Mouse (Mus musculus) midbrain, embryonic 11.5 days (tissue): ENCODE measurements around the gene Nsl1. TPM values are rescaled to one million over a fixed set of nuclear protein-coding genes. Genes with fewer than 3 reads are reported as not detected.
"Not testable (repeated sequence)": the region's sequence is repeated elsewhere in the genome, so short reads cannot be mapped to it uniquely, and the experiment has no call there.

Experiments used
- ATAC-seq: fragments of 200-750 bp; cut with Nextera tagmentation; 2 replicates; pipeline ENCODE4 v1.8.0; 2017; ENCODE audit warnings: moderate TSS enrichment, moderate library complexity; ENCODE audit not compliant: low FRiP score
- DNase-seq: peaks from one replicate; pipeline ENCODE4 v3.0.0; 2015; ENCODE audit warnings: low spot score; ENCODE audit errors: missing footprints
- H3K27ac ChIP-seq: fragments of 300-500 bp; sonication (generic); 2 replicates; pipeline ENCODE4 v1.5.1; 2014; ENCODE audit warnings: low read depth, low read length
- H3K27me3 ChIP-seq: fragments of 300-500 bp; sonication (generic); 2 replicates; pipeline ENCODE4 v1.6.1; 2014; ENCODE audit warnings: mild to moderate bottlenecking, low read length, moderate library complexity, mixed read lengths; ENCODE audit not compliant: control insufficient read depth, insufficient read depth
- H3K36me3 ChIP-seq: fragments of 300-500 bp; sonication (generic); 2 replicates; pipeline ENCODE4 v1.6.1; 2014; ENCODE audit warnings: mild to moderate bottlenecking, low read length, moderate library complexity, mixed read lengths; ENCODE audit not compliant: control insufficient read depth, insufficient read depth
- H3K4me1 ChIP-seq: fragments of 300-500 bp; sonication (generic); 2 replicates; pipeline ENCODE4 v1.6.1; 2014; ENCODE audit warnings: low read length; ENCODE audit not compliant: control insufficient read depth, insufficient read depth
- H3K4me2 ChIP-seq: fragments of 300-500 bp; sonication (generic); 2 replicates; pipeline ENCODE4 v1.6.1; 2014; ENCODE audit warnings: mild to moderate bottlenecking, moderate library complexity
- H3K4me3 ChIP-seq: fragments of 300-500 bp; sonication (generic); 2 replicates; pipeline ENCODE4 v1.5.1; 2014; ENCODE audit warnings: low read depth, low read length
- H3K9ac ChIP-seq: fragments of 300-500 bp; sonication (generic); 2 replicates; pipeline ENCODE4 v1.6.1; 2014; ENCODE audit warnings: low read length
- H3K9me3 ChIP-seq: fragments of 300-500 bp; sonication (generic); 2 replicates; pipeline ENCODE4 v1.6.1; 2016; ENCODE audit warnings: low read length; ENCODE audit not compliant: control insufficient read depth
- WGBS: fragments of 180-500 bp; shearing (Covaris S2); extraction: QIAGEN DNeasy Blood & Tissue Kit; methylation state at CpG from one replicate; pipeline ENCODE4 v1.1.7; 2014; 5-methylcytosine and 5-hydroxymethylcytosine counted together
- polyA plus RNA-seq: library from polyadenylated mRNA; unstranded; fragments of >200 nt; fragmentation: Nextera tagmentation; extraction: Ambion mirVana; gene quantifications from 2 replicates; pipeline ENCODE4 v1.2.1, GENCODE M21; 2014

The Nsl1 gene
- polyA plus RNA-seq, 1 experiment from 2014 or later, result 22.8 TPM

GRCm38 (mm10) chr1:191026021-191026713 lies 36.6 kb upstream of the Nsl1 start, which contains the start of gene Flvcr1:
Gene Flvcr1, minus strand, starts transcription at chr1:191026158.
- H3K4me2 ChIP-seq, result peak within 1 kb of the TSS; percentile 98
- under 1% methylated on average over 50 of the region's 50 CpGs for WGBS
- peak within 1 kb of the TSS; percentile 85 for H3K4me3 ChIP-seq
- ATAC-seq, result peak; percentile 99
- no peaks in the 10 kb centered on the region for H3K27me3 ChIP-seq
- DNase-seq, result peak; percentile 98
- peak within 1 kb of the TSS; percentile 88 for H3K27ac ChIP-seq
- H3K36me3 ChIP-seq, result no peaks in the 10 kb centered on the region
- peak within 1 kb of the TSS; percentile 84 for H3K9ac ChIP-seq
- H3K4me1 ChIP-seq, result peaks cover 12% of the 10 kb centered on the region
- no peaks in the 10 kb centered on the region for H3K9me3 ChIP-seq

GRCm38 (mm10) chr1:191030182-191030581 lies 32.6 kb upstream of the Nsl1 start:
- Histone ChIP-seq H3K4me1 (peaks cover 9% of the 10 kb centered on the region), H3K4me2 (no peak overlapping the region), H3K9ac (no peak overlapping the region), H3K4me3 (no peak overlapping the region), H3K36me3 (no peaks in the 10 kb centered on the region), H3K9me3 (no peaks in the 10 kb centered on the region), H3K27me3 (no peaks in the 10 kb centered on the region), H3K27ac (no peak overlapping the region)
- no peak for ATAC-seq
- 64% methylated on average over 10 of the region's 10 CpGs for WGBS
- no peak for DNase-seq

- H3K4me3 ChIP-seq, H3K9ac ChIP-seq, DNase-seq, H3K27ac ChIP-seq, H3K36me3 ChIP-seq, H3K27me3 ChIP-seq, H3K9me3 ChIP-seq, H3K4me1 ChIP-seq, ATAC-seq, H3K4me2 ChIP-seq: not testable (repeated sequence)
- 84% methylated on average over 6 of the region's 6 CpGs for WGBS
Measured at GRCm38 (mm10) chr1:191030922-191031425, 31.8 kb upstream of the Nsl1 start.

GRCm38 (mm10) chr1:191035649-191036048 lies 27.2 kb upstream of the Nsl1 start:
- Histone ChIP-seq H3K27me3 (no peaks in the 10 kb centered on the region), H3K9ac (no peak overlapping the region), H3K27ac (no peak overlapping the region), H3K4me2 (no peak overlapping the region), H3K4me1 (no peaks in the 10 kb centered on the region; the same call in 1 of the 2 replicates), H3K36me3 (no peaks in the 10 kb centered on the region), H3K9me3 (no peaks in the 10 kb centered on the region), H3K4me3 (no peak overlapping the region)
- DNase-seq (no peak), ATAC-seq (no peak)
- 19% methylated on average over 4 of the region's 4 CpGs for whole genome bisulfite sequencing

- H3K27me3 ChIP-seq, result no peaks in the 10 kb centered on the region
Measured at GRCm38 (mm10) chr1:191036554-191037334, 26.1 kb upstream of the Nsl1 start, which contains the start of gene Spata45. Gene Spata45, plus strand, starts transcription at chr1:191036639.

GRCm38 (mm10) chr1:191037999-191038398 lies 24.8 kb upstream of the Nsl1 start:
- Histone ChIP-seq H3K4me1 (no peaks in the 10 kb centered on the region; the same call in 1 of the 2 replicates), H3K9me3 (no peaks in the 10 kb centered on the region), H3K36me3 (no peaks in the 10 kb centered on the region), H3K4me3 (no peak overlapping the region), H3K27me3 (no peaks in the 10 kb centered on the region), H3K4me2 (no peak overlapping the region), H3K27ac (no peak overlapping the region), H3K9ac (no peak overlapping the region)
- 94% methylated on average over 4 of the region's 4 CpGs for WGBS
- DNase-seq (no peak), ATAC-seq (no peak)

More at GRCm38 (mm10) chr1:191036554-191037334, 26.1 kb upstream of the Nsl1 start, which contains the start of gene Spata45:
- no peak for ATAC-seq
- DNase-seq, result no peak
- Histone ChIP-seq H3K9ac (no peak within 1 kb of the TSS), H3K4me3 (no peak within 1 kb of the TSS), H3K9me3 (no peaks in the 10 kb centered on the region), H3K4me1 (no peaks in the 10 kb centered on the region; the same call in 1 of the 2 replicates), H3K27ac (no peak within 1 kb of the TSS), H3K36me3 (no peaks in the 10 kb centered on the region), H3K4me2 (no peak within 1 kb of the TSS)
- WGBS, result 77% methylated on average over 6 of the region's 6 CpGs

- H3K27me3 ChIP-seq, result no peaks in the 10 kb centered on the region
- no peak overlapping the region for H3K9ac ChIP-seq
- H3K9me3 ChIP-seq, result no peaks in the 10 kb centered on the region
- H3K4me3 ChIP-seq, result no peak overlapping the region
- DNase-seq, result no peak
- no peaks in the 10 kb centered on the region for H3K4me1 ChIP-seq
- H3K27ac ChIP-seq, result no peak overlapping the region
- H3K36me3 ChIP-seq, result no peaks in the 10 kb centered on the region
- no peak for ATAC-seq
- H3K4me2 ChIP-seq, result no peak overlapping the region
Measured at GRCm38 (mm10) chr1:191041352-191041751, 21.5 kb upstream of the Nsl1 start.

GRCm38 (mm10) chr1:191042106-191042505 lies 20.7 kb upstream of the Nsl1 start:
- no peak for ATAC-seq
- Histone ChIP-seq H3K27me3 (no peaks in the 10 kb centered on the region), H3K27ac (no peak overlapping the region), H3K9ac (no peak overlapping the region), H3K4me3 (no peak overlapping the region), H3K9me3 (no peaks in the 10 kb centered on the region), H3K4me2 (no peak overlapping the region), H3K4me1 (no peaks in the 10 kb centered on the region), H3K36me3 (no peaks in the 10 kb centered on the region)
- DNase-seq, result no peak
- WGBS, result 81% methylated on average over 5 of the region's 5 CpGs

GRCm38 (mm10) chr1:191042688-191043087 lies 20.1 kb upstream of the Nsl1 start:
- Histone ChIP-seq H3K27ac (no peak overlapping the region), H3K27me3 (no peaks in the 10 kb centered on the region), H3K4me1 (no peaks in the 10 kb centered on the region), H3K4me2 (no peak overlapping the region), H3K9me3 (no peaks in the 10 kb centered on the region), H3K36me3 (no peaks in the 10 kb centered on the region), H3K4me3 (no peak overlapping the region), H3K9ac (no peak overlapping the region)
- DNase-seq, result no peak
- ATAC-seq, result no peak
- 86% methylated on average over 3 of the region's 3 CpGs for WGBS
